Mouse (Mus musculus): ENCODE measurements around the gene Rpl3.

DNA sequence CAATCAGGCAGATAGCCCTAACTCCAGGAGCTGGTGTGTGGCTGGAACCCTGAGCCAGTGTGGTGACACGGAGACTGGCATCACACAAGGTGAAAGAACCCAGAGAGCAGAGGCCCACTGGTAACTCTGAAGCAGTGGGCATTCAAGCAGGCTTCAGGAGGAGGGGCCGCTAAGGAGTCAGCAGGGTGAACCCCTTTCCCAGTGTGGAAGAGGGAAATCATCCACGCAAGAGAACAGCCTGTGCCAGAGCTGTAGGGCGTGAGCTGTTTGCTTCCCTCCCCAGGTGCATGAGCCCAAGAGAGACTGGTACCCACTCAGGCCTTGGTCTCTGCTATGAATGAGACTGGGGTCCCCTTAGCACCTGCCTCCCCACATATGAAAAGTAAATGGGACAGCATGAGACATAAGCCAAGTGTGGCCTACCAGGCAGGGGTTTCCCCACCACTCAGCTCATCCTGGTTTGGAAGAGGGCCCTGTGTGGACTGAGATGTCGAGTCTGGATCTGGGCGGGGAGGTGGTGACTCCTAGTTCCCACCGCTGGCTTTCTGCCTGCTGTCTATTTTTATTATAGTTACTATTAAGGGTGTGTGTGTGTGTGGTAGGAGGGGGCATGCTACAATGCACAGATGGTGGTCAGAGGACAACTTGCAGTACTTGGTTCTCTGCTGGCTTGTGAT lies 19.0 kb downstream of the Rpl3 start:
- no peak for TF ChIP-seq TAL1 (IDR thresholded peaks at IDR 0.05; ENCODE audit: low read length)
- no peak for TF ChIP-seq GATA1 (IDR thresholded peaks at IDR 0.05; ENCODE audit: low read length)

Measured in erythroblast, embryonic 14.5 days (primary cell).